Mouse (Mus musculus) urinary bladder, postnatal 36 days (tissue): ENCODE measurements at regions not wholly inside any gene's neighbourhood (a gene's known extent, or its start where the extent isn't known, plus 50 kb on each side); places are given as distances from the start of the nearest gene placed in this dataset.
A peak's percentile ranks its signal among the peaks of the same experiment; 100 is the strongest.

Source experiments
- DNase-seq, 2 experiments: peaks; one replicate each; pipeline ENCODE4 v3.0.0; 2022; ENCODE audit warnings: low spot score in 2 of 2, mixed read lengths in 1 of 2

GRCm38 (mm10) chr13:48717036-48717435 is 54.2 kb downstream of the Barx1 start:
- DNase-seq = no peak

- no peak for DNase-seq
These were observed 54.7 kb downstream of the Barx1 start for GRCm38 (mm10) chr13:48717451-48717850.

GRCm38 (mm10) chr13:48723676-48724075 is 60.9 kb downstream of the Barx1 start:
- DNase-seq = no peak

GRCm38 (mm10) chr13:48726430-48726829 is 63.6 kb downstream of the Barx1 start:
- DNase-seq = no peak

- DNase-seq = peak in 1 of 2 experiments; percentile 20
These were observed 68.5 kb downstream of the Barx1 start for GRCm38 (mm10) chr13:48731046-48731996.

GRCm38 (mm10) chr13:48732168-48732841 is 69.5 kb downstream of the Barx1 start:
- peak in 1 of 2 experiments; percentile 25 for DNase-seq

- no peak for DNase-seq
These were observed 72.2 kb downstream of the Barx1 start for GRCm38 (mm10) chr13:48734985-48735384.

GRCm38 (mm10) chr13:48745566-48745965 is 82.8 kb downstream of the Barx1 start:
- DNase-seq = no peak

- no peak for DNase-seq
These were observed 83.5 kb downstream of the Barx1 start for GRCm38 (mm10) chr13:48746301-48746700.
